Mouse (Mus musculus): ENCODE data around the gene Kcnj12.

DNA sequence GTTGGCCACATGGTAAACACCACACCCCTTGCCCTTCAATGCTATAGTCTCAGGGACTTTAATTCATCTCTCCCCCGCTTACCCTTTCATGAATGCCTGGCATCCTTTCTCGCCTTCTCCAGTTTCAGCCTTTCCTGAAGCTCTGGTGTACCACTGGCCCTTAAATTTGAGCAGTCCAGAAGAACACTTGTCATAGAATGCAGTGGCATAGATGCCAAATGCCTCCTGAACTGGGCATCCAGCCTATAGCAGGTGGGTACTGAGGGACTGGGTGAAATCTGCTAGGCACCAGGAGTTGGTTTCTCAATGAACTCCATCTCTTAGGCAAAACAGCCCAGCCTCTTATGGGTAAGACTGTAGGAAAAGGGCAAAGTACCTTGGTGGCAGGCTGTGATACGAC lies 31.9 kb upstream of the Kcnj12 start:
- TF ChIP-seq POLR2A (IDR thresholded peaks at IDR 0.05; ENCODE audit: insufficient read length, low read depth) (no peak), CEBPB (IDR thresholded peaks at IDR 0.05; ENCODE audit: insufficient read depth, poor library complexity, severe bottlenecking) (no peak), TCF3 (IDR thresholded peaks at IDR 0.05; ENCODE audit: insufficient read length, low read depth) (no peak), MAX (IDR thresholded peaks at IDR 0.05; ENCODE audit: low read depth) (no peak), E2F4 (IDR thresholded peaks at IDR 0.05; ENCODE audit: insufficient read depth) (no peak), POLR2AphosphoS2 (IDR thresholded peaks at IDR 0.05; ENCODE audit: insufficient read length, low read depth) (no peak), USF1 (IDR thresholded peaks at IDR 0.05; ENCODE audit: low read depth) (no peak)
